Mouse (Mus musculus): ENCODE results near the gene Oca2. TPM values are rescaled to one million over a fixed set of nuclear protein-coding genes. Genes with fewer than 3 reads are reported as not detected.

The Oca2 gene
- polyA plus RNA-seq (2017; shearing (Covaris generic)) = not detected

DNA sequence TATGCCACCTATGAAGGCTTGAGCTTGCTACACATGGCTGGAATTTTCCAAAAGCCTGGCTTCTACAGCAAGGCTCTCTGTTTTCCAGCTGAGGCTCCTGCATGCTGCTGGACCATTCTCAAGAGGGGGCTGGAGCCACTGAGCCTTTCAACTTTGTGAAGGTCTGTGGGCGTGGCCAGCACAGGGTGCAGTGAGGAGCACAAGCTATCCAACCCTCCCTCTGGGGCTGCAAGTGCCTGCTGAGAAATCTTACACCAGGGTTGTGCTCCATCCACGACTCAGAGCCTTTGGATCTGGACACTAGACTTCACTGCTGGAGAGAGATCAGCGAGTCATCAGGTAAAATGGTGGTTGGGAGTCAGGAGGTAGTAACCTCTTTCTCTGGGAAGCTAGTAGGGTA lies at the start of gene Oca2:
Gene Oca2, plus strand, starts transcription at position 218 of the 400 bp plus-strand sequence.

Other genes starting within 250 kb of the Oca2 start
- gene Nipa1, start 219.8 kb upstream of the Oca2 start, polyA plus RNA-seq (2017; shearing (Covaris generic)) = not detected
- 36.4 TPM for gene Herc2, start 189.6 kb upstream of the Oca2 start, polyA plus RNA-seq (2017; shearing (Covaris generic))

All from inflammation-experienced regulatory T-cells, adult 16 weeks (primary cell).